Mouse (Mus musculus) megakaryocyte, embryonic 14.5 days (primary cell): ENCODE results near the gene Hist1h2af.

Experiments used
- FLI1 ChIP-seq: IDR thresholded peaks from 2 replicates; pipeline ENCODE4 v1.6.1; 2012; ENCODE audit warnings: low read length, inconsistent platforms, mixed read lengths
- GATA1 ChIP-seq: IDR thresholded peaks from 3 replicates; pipeline ENCODE4 v1.6.1; 2012; ENCODE audit warnings: mixed read lengths, low read length, inconsistent platforms, borderline replicate concordance

DNA sequence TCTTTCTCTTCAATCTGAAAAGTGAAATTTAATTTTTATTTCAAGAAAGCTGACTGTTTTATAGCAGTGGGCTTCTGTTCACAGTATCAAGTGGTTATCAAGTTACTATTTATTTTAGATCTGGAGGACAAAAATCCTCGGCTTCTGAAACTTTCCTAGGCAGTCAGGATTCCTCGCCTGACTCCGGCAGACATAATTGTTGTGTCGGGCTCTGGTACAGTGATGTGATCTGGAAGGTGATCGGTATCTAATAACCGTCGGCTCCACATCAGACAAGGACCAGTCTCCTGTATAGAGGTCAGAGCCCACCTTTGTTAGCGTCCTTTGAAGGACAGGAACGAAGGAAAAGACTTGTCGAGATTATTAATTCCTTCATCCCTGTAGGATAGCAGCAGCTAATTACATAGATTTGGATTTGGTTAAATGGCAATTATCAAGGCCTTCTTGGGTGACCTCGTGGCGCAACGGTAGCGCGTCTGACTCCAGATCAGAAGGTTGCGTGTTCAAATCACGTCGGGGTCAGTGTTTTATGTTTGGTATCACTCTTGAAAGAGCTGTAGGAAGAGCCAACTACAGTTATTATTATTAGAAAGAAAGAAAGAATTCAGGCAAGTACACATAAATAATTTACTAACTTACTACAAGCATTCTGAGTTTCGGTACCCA lies 35.9 kb upstream of the Hist1h2af start:
- TF ChIP-seq GATA1 = no peak
- TF ChIP-seq FLI1 = no peak
